20 mouse cellular contexts compared by ENCODE assay signal in genomic region chr11:78271986-78272385, GRCm38 (mm10). TPM values are rescaled to one million over a fixed set of nuclear protein-coding genes. Genes with fewer than 3 reads are reported as not detected.
DNase-seq lines count a peak whose midpoint lies in the region; ATAC-seq and TF ChIP-seq lines count a peak whose summit lies in the region.
"Had no signal": no experiment of that assay in that cellular context is flagged by ENCODE, and none has a peak within 500 bp of the region (broad histone marks: within the 10 kb centered on the region; RNA-seq: fewer than 3 reads in every experiment).

No protein-coding gene starts in this region.

- H3K4me1 ChIP-seq in liver, embryonic 11.5 days (replicated peaks; ENCODE audit: control insufficient read depth, insufficient read depth, low read length), result no peaks in the 10 kb centered on the region
- H3K4me1 ChIP-seq in cerebellum, adult 2 months (ENCODE audit: control insufficient read depth, insufficient read depth, low read length), result no peaks in the 10 kb centered on the region
- H3K4me1 ChIP-seq: embryonic facial prominence, embryonic 12.5 days; heart, embryonic 15.5 days; hindbrain, embryonic 10.5 days; liver, embryonic 13.5 days; neural tube, embryonic 12.5 days had no signal

- no peak for ATAC-seq in liver, embryonic 11.5 days (replicated peaks; ENCODE audit: low FRiP score)
- ATAC-seq: CD4-positive, CD25-positive, alpha-beta regulatory T cell, adult 4 months; lung, postnatal 0 days; midbrain, embryonic 16.5 days had no signal

- peak; percentile 36 to 46 for DNase-seq in frontal cortex, postnatal 14 days (ENCODE audit: low spot score in 2 of 2)
- peak; percentile 83 to 90 for DNase-seq in layer of hippocampus, adult 18-20 months (ENCODE audit: low spot score in 2 of 2)
- peak; percentile 61 to 71 for DNase-seq in left cerebral cortex, adult 18-20 months (ENCODE audit: low spot score in 2 of 2)
- peak; percentile 54 for DNase-seq in right cerebral cortex, postnatal 14 days
- no peak for DNase-seq in natural killer cell, adult 2 months (ENCODE audit: low spot score in 2 of 2)
- DNase-seq in liver, embryonic 11.5 days (ENCODE audit: low spot score), result no peak
- no peak for DNase-seq in cerebellum, adult 2 months
- DNase-seq: adrenal gland, postnatal 14 days; cerebellum, postnatal 36 days; gastrocnemius, adult 2 months; heart, adult 18-20 months; liver, embryonic 13.5 days; retina, postnatal 1 day had no signal

- no peak overlapping the region for H3K27ac ChIP-seq in liver, embryonic 11.5 days (ENCODE audit: low read depth, low read length)
- H3K27ac ChIP-seq in cerebellum, adult 2 months (ENCODE audit: insufficient read depth, low read length), result no peak overlapping the region
- H3K27ac ChIP-seq: embryonic facial prominence, embryonic 12.5 days; gastrocnemius, adult 2 months; heart, embryonic 15.5 days; hindbrain, embryonic 10.5 days; liver, embryonic 13.5 days; neural tube, embryonic 12.5 days had no signal

- H3K4me3 ChIP-seq in liver, embryonic 11.5 days (ENCODE audit: low read depth, low read length), result no peak overlapping the region
- no peak overlapping the region for H3K4me3 ChIP-seq in cerebellum, adult 2 months (replicated peaks; ENCODE audit: insufficient read depth, low read depth, low read length)
- H3K4me3 ChIP-seq: embryonic facial prominence, embryonic 12.5 days; gastrocnemius, adult 2 months; heart, embryonic 15.5 days; hindbrain, embryonic 10.5 days; liver, embryonic 13.5 days; neural tube, embryonic 12.5 days had no signal

- no peak for TF ChIP-seq POLR2A in cerebellum, adult 2 months (IDR thresholded peaks at IDR 0.05; ENCODE audit: borderline replicate concordance, insufficient read depth, low read length)

- no peaks in the 10 kb centered on the region for H3K27me3 ChIP-seq in liver, embryonic 11.5 days (replicated peaks; ENCODE audit: control insufficient read depth, insufficient read depth, low read length)
- no peaks in the 10 kb centered on the region for H3K27me3 ChIP-seq in cerebellum, adult 2 months (ENCODE audit: control insufficient read depth, insufficient read depth, low read length)
- H3K27me3 ChIP-seq: embryonic facial prominence, embryonic 12.5 days; heart, embryonic 15.5 days; liver, embryonic 13.5 days; neural tube, embryonic 12.5 days had no signal

- no peak for TF ChIP-seq CTCF in cerebellum, adult 2 months (IDR thresholded peaks at IDR 0.05; ENCODE audit: borderline replicate concordance, insufficient read depth, low read depth, low read length)

- peaks cover 76% of the 10 kb centered on the region for H3K36me3 ChIP-seq in liver, embryonic 11.5 days (ENCODE audit: control insufficient read depth, insufficient read depth, low read length)

- no peak overlapping the region for H3K9ac ChIP-seq in liver, embryonic 11.5 days (ENCODE audit: low read depth, low read length)
- H3K9ac ChIP-seq: embryonic facial prominence, embryonic 12.5 days; heart, embryonic 15.5 days; liver, embryonic 13.5 days; neural tube, embryonic 12.5 days had no signal

- no peaks in the 10 kb centered on the region for H3K9me3 ChIP-seq in liver, embryonic 11.5 days (ENCODE audit: control insufficient read depth, low read length)
- H3K9me3 ChIP-seq: embryonic facial prominence, embryonic 12.5 days; heart, embryonic 15.5 days; hindbrain, embryonic 10.5 days; liver, embryonic 13.5 days; neural tube, embryonic 12.5 days had no signal

- WGBS in liver, embryonic 11.5 days, result 93% methylated on average over 13 of the region's 13 CpGs
- 62% methylated on average over 13 of the region's 13 CpGs for WGBS in cerebellum, adult 2 months

- no peak overlapping the region for H3K4me2 ChIP-seq in liver, embryonic 11.5 days
- H3K4me2 ChIP-seq: embryonic facial prominence, embryonic 12.5 days; heart, embryonic 15.5 days; liver, embryonic 13.5 days; neural tube, embryonic 12.5 days had no signal

RNA-seq across cellular contexts. Expression of gene 2610507B11Rik, which starts 10.4 kb away (rescaled TPM):
- total RNA-seq in layer of hippocampus, adult 18-20 months (2021), result 100 to 1,000 TPM; 183 to 188 TPM
- 100 to 1,000 TPM; 165 to 170 TPM for total RNA-seq in left cerebral cortex, adult 18-20 months (2021)
- 59.5 and 62.2 TPM in 2 replicates for polyA plus RNA-seq in liver, embryonic 11.5 days (2014; fragmentation: Nextera tagmentation; extraction: Ambion mirVana)
- polyA plus RNA-seq in cerebellum, adult 2 months (2012; rRNA removed), result 112 and 118 TPM in 2 replicates

RNA-seq across cellular contexts. Expression of gene BC030499, which starts 18.7 kb away (rescaled TPM):
- 1 to 10 TPM; 7.4 TPM for total RNA-seq in layer of hippocampus, adult 18-20 months (2021)
- 10 to 100 TPM; 18.3 to 20.0 TPM for total RNA-seq in left cerebral cortex, adult 18-20 months (2021)
- 0.18 and 0.36 TPM in 2 replicates for polyA plus RNA-seq in liver, embryonic 11.5 days (2014; fragmentation: Nextera tagmentation; extraction: Ambion mirVana)
- polyA plus RNA-seq in cerebellum, adult 2 months (2012; rRNA removed), result 2.6 and 2.9 TPM in 2 replicates
- polyA plus RNA-seq: lung, postnatal 0 days had no signal

RNA-seq across cellular contexts. Expression of gene Supt6, which starts 26.2 kb away (rescaled TPM):
- total RNA-seq in layer of hippocampus, adult 18-20 months (2021), result 100 to 1,000 TPM; 123 to 126 TPM
- total RNA-seq in left cerebral cortex, adult 18-20 months (2021), result 10 to 100 TPM; 93.8 to 96.5 TPM
- polyA plus RNA-seq in liver, embryonic 11.5 days (2014; fragmentation: Nextera tagmentation; extraction: Ambion mirVana), result 30.9 and 32.9 TPM in 2 replicates
- polyA plus RNA-seq in cerebellum, adult 2 months (2012; rRNA removed), result 48.8 and 50.3 TPM in 2 replicates

RNA-seq across cellular contexts. Expression of gene Sdf2, which starts 26.4 kb away (rescaled TPM):
- total RNA-seq in layer of hippocampus, adult 18-20 months (2021), result 10 to 100 TPM; 65.5 to 71.2 TPM
- 10 to 100 TPM; 65.2 to 68.1 TPM for total RNA-seq in left cerebral cortex, adult 18-20 months (2021)
- polyA plus RNA-seq in liver, embryonic 11.5 days (2014; fragmentation: Nextera tagmentation; extraction: Ambion mirVana), result 47.4 and 48.7 TPM in 2 replicates
- polyA plus RNA-seq in cerebellum, adult 2 months (2012; rRNA removed), result 121 and 124 TPM in 2 replicates

RNA-seq across cellular contexts. Expression of gene Spag5, which starts 29.3 kb away (rescaled TPM):
- total RNA-seq in layer of hippocampus, adult 18-20 months (2021), result 1 to 10 TPM; 5.7 to 7.1 TPM
- 10 to 100 TPM in 1 of 2 experiments, 1 to 10 TPM in 1; 9.8 to 11.3 TPM for total RNA-seq in left cerebral cortex, adult 18-20 months (2021)
- polyA plus RNA-seq in liver, embryonic 11.5 days (2014; fragmentation: Nextera tagmentation; extraction: Ambion mirVana), result 48.3 and 50.3 TPM in 2 replicates
- 17.6 and 19.0 TPM in 2 replicates for polyA plus RNA-seq in cerebellum, adult 2 months (2012; rRNA removed)

Comparison
In these comparisons a context has a peak if more than half of its experiments do, and no peak if none do; other contexts are left out.
1. DNase-seq: peak in frontal cortex, postnatal 14 days (2 of 2), layer of hippocampus, adult 18-20 months (2 of 2), left cerebral cortex, adult 18-20 months (2 of 2) and right cerebral cortex, postnatal 14 days (single experiment); none in natural killer cell, adult 2 months (0 of 2), liver, embryonic 11.5 days (single experiment) and cerebellum, adult 2 months (0 of 2).